Mouse (Mus musculus): ENCODE measurements at regions not wholly inside any gene's neighbourhood (a gene's known extent, or its start where the extent isn't known, plus 50 kb on each side); places are given as distances from the start of the nearest gene placed in this dataset.

GRCm38 (mm10) chr19:21077771-21078548, 124.0 kb upstream of the Tmc1 start:
- no peak for DNase-seq

- no peak for DNase-seq
Observed at GRCm38 (mm10) chr19:21068381-21068780, 114.4 kb upstream of the Tmc1 start.

DNA sequence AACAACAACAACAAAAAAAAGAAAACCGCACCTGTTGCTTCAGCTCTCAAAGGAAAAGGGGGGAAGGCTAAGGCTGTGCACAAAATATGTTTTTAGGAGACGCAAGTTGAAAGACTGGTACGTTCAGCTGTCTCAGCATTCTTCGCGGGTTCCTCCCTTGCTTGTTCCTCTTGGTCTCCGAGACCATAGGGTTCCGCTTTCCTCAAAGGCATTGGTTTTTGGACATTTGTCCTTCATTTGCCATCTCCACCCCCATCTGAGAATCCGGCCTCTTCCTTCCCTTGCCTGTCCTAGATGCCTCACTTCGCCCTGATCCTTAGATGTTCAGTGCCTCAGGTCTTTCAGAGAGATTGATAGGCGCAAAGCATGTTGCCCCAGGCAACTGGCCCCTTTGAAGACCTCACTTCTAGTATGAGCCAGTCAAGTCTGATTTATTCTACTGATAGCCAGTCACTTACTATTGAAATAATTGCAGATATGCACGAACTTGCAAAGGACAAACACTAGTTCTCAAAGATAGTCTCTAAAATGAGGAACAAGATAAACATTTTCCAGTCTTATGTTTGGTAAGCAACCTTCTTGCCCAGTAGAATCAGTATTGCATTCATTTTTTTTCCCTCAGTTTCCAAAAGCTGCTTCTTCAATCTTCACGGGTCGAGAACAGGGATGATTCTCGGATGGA, 112.6 kb upstream of the Tmc1 start:
- no peak for DNase-seq

DNA sequence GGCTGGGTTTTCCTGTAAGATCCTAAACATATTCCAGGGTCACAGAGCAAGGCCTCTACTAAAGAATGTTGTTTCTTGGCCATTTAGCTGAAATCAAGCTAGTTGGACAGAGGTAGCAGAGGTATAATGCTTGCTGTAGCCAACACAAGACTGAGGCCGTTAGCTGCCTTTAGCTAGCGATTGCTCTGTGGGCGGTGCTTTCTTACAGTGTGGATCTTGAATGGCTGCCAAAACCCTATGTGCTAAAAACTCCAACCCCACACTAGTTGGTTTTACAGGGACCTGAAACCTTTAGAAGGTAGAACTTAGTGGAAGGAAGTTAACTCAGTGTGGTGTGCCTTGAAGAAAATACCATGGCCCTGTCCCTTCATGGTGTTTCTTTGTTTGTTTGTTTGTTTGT, 110.9 kb upstream of the Tmc1 start:
- no peak for DNase-seq

DNA sequence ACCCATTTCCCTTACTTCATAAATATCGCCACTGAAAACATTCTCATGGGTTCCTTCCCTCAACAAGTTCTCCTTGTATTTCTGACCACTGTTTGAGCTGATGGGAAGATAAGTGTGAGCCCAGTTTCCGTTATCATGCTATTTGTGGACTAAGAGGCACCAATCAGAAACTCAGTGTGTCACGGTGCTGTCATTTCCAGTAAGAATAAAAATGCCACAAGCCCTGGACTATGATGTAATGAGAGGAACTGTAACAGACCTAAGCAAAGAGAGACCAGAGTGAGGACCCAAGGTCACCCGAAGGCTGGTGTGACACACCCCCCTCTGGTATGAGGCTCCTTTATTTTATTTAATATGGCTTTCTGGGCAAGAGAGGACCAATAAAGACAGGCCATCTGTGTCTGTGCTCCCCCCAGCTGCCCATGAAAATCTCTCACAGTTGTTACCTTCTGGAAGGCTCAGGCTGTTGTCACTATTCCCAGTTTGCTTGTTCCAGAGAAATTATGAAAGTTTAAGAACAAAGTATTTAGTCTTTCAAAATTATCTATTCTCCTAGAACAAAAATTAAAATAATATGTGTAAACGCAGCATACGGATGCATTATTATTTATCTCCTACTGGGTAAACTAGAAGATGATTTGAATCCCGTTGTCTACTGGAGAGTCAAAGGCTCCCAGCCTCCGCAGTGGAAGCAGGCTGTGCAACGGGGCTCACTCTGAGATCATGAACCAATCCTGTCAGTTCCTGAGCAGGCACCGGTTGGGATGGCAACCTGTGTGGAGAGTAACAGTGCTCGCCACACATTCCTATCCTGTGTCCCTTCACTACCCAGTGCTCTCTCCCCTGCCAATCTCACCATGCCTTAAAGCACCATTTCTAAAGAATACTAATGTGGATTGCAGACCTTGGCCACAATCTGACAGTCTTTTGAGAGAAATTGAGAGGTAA, 99.9 kb upstream of the Tmc1 start:
- DNase-seq, result peak in 1 of 2 experiments; percentile 24

GRCm38 (mm10) chr19:21052771-21053170, 98.8 kb upstream of the Tmc1 start:
- DNase-seq, result no peak

- no peak for DNase-seq
Observed at GRCm38 (mm10) chr19:21051872-21052271, 97.9 kb upstream of the Tmc1 start.

GRCm38 (mm10) chr19:21050994-21051721, 97.2 kb upstream of the Tmc1 start:
- no peak for DNase-seq

GRCm38 (mm10) chr19:21049301-21049700, 95.3 kb upstream of the Tmc1 start:
- no peak for DNase-seq

GRCm38 (mm10) chr19:21045565-21045964, 91.6 kb upstream of the Tmc1 start:
- no peak for DNase-seq

DNA sequence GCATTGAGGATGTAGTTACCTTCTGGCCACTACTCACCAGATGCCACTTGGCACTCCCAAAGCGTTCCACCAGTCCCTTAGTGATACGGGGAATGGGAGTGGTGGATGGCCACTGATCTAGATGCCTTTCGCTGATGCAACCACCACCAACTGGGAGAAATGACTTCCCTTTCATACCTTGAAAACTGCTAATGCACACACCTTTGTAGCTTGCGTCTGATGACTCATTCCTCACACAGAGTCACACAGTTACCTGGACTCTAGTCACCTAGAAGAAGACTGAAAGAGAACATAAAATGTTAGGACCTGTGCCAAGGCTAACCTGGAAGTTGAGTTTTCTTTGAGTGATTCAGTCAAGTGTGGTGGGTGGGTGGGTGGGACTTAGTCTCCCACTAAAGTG, 90.0 kb upstream of the Tmc1 start:
- no peak for DNase-seq

DNA sequence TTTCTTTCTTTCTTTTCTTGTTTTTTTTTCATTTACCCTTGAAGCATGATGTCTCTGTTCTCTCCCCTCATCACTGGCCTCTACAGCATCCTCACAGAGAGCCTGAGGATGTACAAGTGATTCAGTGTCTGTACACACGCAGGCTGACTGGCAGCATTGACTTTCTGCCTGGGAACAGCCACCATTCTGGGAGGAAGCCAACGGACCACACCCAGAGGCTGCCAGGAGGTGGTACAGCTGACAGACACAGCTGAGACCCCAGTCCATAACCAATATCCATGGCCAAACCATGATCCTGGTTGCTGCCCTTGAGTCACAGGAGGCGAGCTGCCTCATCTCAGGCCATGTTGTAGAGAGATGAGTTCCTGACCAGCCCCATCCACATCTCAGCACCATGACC, 88.5 kb upstream of the Tmc1 start:
- DNase-seq, result no peak

GRCm38 (mm10) chr19:21037448-21038077, 83.6 kb upstream of the Tmc1 start:
- no peak for DNase-seq

GRCm38 (mm10) chr19:21036507-21037425, 82.8 kb upstream of the Tmc1 start:
- no peak for DNase-seq

GRCm38 (mm10) chr19:21035505-21035904, 81.5 kb upstream of the Tmc1 start:
- DNase-seq, result no peak

DNA sequence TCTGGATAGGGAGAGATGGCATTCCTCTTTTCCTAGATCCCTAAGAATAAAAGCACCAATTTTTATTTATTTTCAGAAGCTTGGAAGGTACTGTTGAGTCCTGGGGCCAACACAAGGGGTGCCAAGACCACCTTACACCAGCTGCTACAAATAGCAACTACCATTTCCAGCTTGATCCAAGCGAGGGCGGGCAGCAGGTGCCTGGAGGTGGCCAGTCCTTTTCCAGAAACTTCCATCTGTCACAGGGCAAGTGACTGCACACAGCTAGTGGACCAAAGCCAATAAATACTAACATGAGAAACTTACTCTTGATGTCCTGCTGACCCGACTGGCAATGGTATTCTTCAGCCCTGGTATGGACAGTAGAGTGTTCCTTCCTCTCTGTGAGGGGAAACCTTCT, 80.0 kb upstream of the Tmc1 start:
- no peak for DNase-seq

DNA sequence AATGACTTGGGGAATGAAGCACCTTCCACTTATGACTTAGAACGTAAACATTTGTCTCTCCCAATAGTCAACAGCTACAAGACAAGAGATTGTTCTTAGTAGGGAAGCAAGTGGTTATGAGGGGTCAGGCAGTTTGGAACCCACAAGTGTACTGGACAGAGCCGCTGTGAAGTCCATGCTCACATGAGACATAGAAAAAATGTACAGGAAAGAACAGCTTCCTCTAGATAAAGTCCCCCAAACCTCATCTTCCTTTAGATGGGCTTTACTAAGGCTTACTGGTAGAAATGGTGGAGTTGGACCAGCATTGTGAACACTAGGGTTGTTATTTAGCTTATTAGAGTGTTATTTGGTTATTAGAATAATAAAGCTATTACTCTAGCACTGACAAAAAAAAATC, 78.6 kb upstream of the Tmc1 start:
- DNase-seq, result no peak

GRCm38 (mm10) chr19:21031768-21032308, 77.8 kb upstream of the Tmc1 start:
- DNase-seq, result no peak

DNA sequence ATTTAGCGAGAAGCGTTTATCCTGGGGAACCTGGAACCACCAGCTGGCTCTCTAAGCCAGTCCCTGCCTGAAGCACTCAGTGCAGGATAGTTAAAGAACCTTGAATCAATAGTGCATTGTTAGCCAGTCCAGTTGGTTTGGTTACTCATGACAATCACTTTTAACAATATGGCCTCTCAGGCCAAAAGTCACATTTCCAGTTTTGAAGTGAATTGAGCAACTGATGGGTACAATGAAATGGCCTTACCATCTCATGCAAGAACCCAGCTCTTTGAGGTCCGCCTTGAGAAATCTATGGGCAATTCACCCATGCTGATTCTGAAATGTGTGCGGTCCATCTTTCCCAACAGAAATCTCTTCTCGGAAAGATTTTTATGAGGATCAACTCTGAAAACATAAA, 77.0 kb upstream of the Tmc1 start:
- DNase-seq, result no peak

GRCm38 (mm10) chr19:21028981-21029380, 75.0 kb upstream of the Tmc1 start:
- no peak for DNase-seq

All from layer of hippocampus, postnatal 36 days (tissue).